Mouse (Mus musculus) forebrain, embryonic 11.5 days (tissue): Measurements from ENCODE around the gene Gm8882. TPM values are rescaled to one million over a fixed set of nuclear protein-coding genes. Genes with fewer than 3 reads are reported as not detected.
"Not testable (repeated sequence)": the region's sequence is repeated elsewhere in the genome, so short reads cannot be mapped to it uniquely, and the experiment has no call there.

ENCODE experiments used
- ATAC-seq: fragments of 200-750 bp; cut with Nextera tagmentation; replicated peaks from 2 replicates; pipeline ENCODE4 v1.8.0; 2017; ENCODE audit warnings: moderate TSS enrichment; ENCODE audit not compliant: low FRiP score
- DNase-seq: peaks from one replicate; pipeline ENCODE4 v3.0.0-alpha.2; 2017; ENCODE audit warnings: low spot score
- H3K27ac ChIP-seq: fragments of 300-500 bp; sonication (generic); 2 replicates; pipeline ENCODE4 v1.5.1; 2014; ENCODE audit warnings: low read depth, low read length
- H3K27me3 ChIP-seq: fragments of 300-500 bp; sonication (generic); 2 replicates; pipeline ENCODE4 v1.6.1; 2014; ENCODE audit warnings: mild to moderate bottlenecking, low read length, mixed read lengths; ENCODE audit not compliant: control insufficient read depth, insufficient read depth
- H3K36me3 ChIP-seq: fragments of 300-500 bp; sonication (generic); 2 replicates; pipeline ENCODE4 v1.6.1; 2014; ENCODE audit warnings: mild to moderate bottlenecking, low read length, moderate library complexity, mixed read lengths; ENCODE audit not compliant: control insufficient read depth, insufficient read depth
- H3K4me1 ChIP-seq: fragments of 300-500 bp; sonication (generic); replicated peaks from 2 replicates; pipeline ENCODE4 v1.6.1; 2014; ENCODE audit warnings: low read length, mixed read lengths; ENCODE audit not compliant: control insufficient read depth, insufficient read depth
- H3K4me2 ChIP-seq: fragments of 300-500 bp; sonication (generic); 2 replicates; pipeline ENCODE4 v1.6.1; 2014; ENCODE audit warnings: low read depth, mild to moderate bottlenecking, low read length, moderate library complexity, mixed read lengths; ENCODE audit not compliant: severe bottlenecking
- H3K4me3 ChIP-seq: fragments of 300-500 bp; sonication (generic); 2 replicates; pipeline ENCODE4 v1.5.1; 2014; ENCODE audit warnings: low read depth, low read length
- H3K9ac ChIP-seq: fragments of 300-500 bp; sonication (generic); 2 replicates; pipeline ENCODE4 v1.6.1; 2014; ENCODE audit warnings: low read length
- H3K9me3 ChIP-seq: fragments of 300-500 bp; sonication (generic); 2 replicates; pipeline ENCODE4 v1.6.1; 2016; ENCODE audit warnings: low read length, mixed read lengths; ENCODE audit not compliant: control insufficient read depth
- WGBS: fragments of 180-500 bp; shearing (Covaris S2); extraction: QIAGEN DNeasy Blood & Tissue Kit; methylation state at CpG from one replicate; pipeline ENCODE4 v1.1.7; 2014; 5-methylcytosine and 5-hydroxymethylcytosine counted together
- polyA plus RNA-seq: library from polyadenylated mRNA; unstranded; fragments of >200 nt; fragmentation: Nextera tagmentation; extraction: Ambion mirVana; gene quantifications from 2 replicates; pipeline ENCODE4 v1.2.1, GENCODE M21; 2014

Gm8882 gene
- polyA plus RNA-seq, result not detected in 2 replicates

DNA sequence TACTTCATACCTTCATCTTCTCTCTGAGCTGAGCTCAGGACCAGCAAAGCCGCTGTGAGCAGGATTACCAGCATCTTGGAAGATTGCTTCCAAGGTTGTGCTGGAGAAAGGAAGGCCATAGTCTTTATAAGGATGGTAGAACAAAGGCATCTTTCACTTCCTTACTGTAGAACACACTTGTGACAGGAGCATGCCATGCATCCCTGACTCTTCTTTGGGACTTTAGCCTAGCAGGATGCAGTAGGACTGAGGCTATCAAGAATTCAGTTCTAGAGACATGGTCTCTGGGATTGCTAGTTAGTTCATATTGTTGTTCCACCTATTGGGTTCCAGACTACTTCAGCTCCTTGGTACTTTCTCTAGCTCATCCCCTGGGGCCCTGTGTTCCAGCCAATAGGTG lies at the start of gene Gm8882:
TSS of gene Gm8882 (minus strand) at position 101 of the 400 bp plus-strand sequence.
- H3K4me1 ChIP-seq, ATAC-seq, H3K36me3 ChIP-seq, H3K27me3 ChIP-seq, DNase-seq, H3K9ac ChIP-seq, H3K27ac ChIP-seq, H3K4me3 ChIP-seq, H3K4me2 ChIP-seq, H3K9me3 ChIP-seq: not testable (repeated sequence)
- WGBS, result 74% methylated on average over 1 of the region's 1 CpGs

DNA sequence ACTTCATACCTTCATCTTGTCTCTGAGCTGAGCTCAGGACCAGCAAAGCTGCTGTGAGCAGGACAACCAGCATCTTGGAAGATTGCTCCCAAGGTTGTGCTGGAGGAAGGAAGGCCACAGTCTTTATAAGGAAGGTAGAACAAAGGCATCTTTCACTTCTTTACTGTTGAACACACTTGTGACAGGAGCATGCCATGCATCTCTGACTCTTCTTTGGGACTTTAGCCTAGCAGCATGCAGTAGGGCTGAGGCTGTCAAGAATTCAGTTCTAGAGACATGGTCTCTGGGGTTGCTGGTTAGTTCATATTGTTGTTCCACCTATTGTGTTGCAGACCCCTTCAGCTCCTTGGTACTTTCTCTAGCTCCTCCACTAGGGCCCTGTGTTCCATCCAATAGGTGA lies 49.3 kb downstream of the Gm8882 start, which contains the start of gene Prpmp5:
TSS of gene Prpmp5 (minus strand) at position 101 of the 400 bp plus-strand sequence.
- not testable (repeated sequence) for H3K9me3 ChIP-seq, H3K27me3 ChIP-seq, H3K4me1 ChIP-seq, H3K9ac ChIP-seq, H3K27ac ChIP-seq, H3K36me3 ChIP-seq, ATAC-seq, DNase-seq, H3K4me3 ChIP-seq, H3K4me2 ChIP-seq

Other genes starting within 250 kb of the Gm8882 start
- gene Prb1, start 153.6 kb downstream of the Gm8882 start, polyA plus RNA-seq, result not detected in 2 replicates
- gene Prpmp5, start 49.4 kb downstream of the Gm8882 start, polyA plus RNA-seq, result not detected in 2 replicates
- gene Prh1, start 205.7 kb upstream of the Gm8882 start, polyA plus RNA-seq, result not detected in 2 replicates
- not detected in 2 replicates for gene Prp2, start 231.8 kb upstream of the Gm8882 start, polyA plus RNA-seq